Mouse (Mus musculus) neural tube, embryonic 12.5 days (tissue): ENCODE data around the gene Stard13. TPM values are rescaled to one million over a fixed set of nuclear protein-coding genes. Genes with fewer than 3 reads are reported as not detected.

Experiments
- ATAC-seq: fragments of 200-750 bp; cut with Nextera tagmentation; 2 replicates; pipeline ENCODE4 v1.8.0; 2017; ENCODE audit warnings: low read depth, mild to moderate bottlenecking, moderate TSS enrichment, moderate library complexity; ENCODE audit not compliant: low FRiP score
- H3K27ac ChIP-seq: fragments of 300-500 bp; sonication (generic); 2 replicates; pipeline ENCODE4 v1.5.1; 2016
- H3K27me3 ChIP-seq: fragments of 300-500 bp; sonication (generic); replicated peaks from 2 replicates; pipeline ENCODE4 v1.6.1; 2016; ENCODE audit warnings: mild to moderate bottlenecking
- H3K36me3 ChIP-seq: fragments of 300-500 bp; sonication (generic); 2 replicates; pipeline ENCODE4 v1.6.1; 2016; ENCODE audit warnings: mild to moderate bottlenecking
- H3K4me1 ChIP-seq: fragments of 300-500 bp; sonication (generic); 2 replicates; pipeline ENCODE4 v1.6.1; 2016
- H3K4me2 ChIP-seq: fragments of 300-500 bp; sonication (generic); replicated peaks from 2 replicates; pipeline ENCODE4 v1.6.1; 2016; ENCODE audit warnings: mild to moderate bottlenecking
- H3K4me3 ChIP-seq: fragments of 300-500 bp; sonication (generic); 2 replicates; pipeline ENCODE4 v1.5.1; 2016
- H3K9ac ChIP-seq: fragments of 300-500 bp; sonication (generic); 2 replicates; pipeline ENCODE4 v1.6.1; 2016; ENCODE audit warnings: mild to moderate bottlenecking
- H3K9me3 ChIP-seq: fragments of 300-500 bp; sonication (generic); 2 replicates; pipeline ENCODE4 v1.6.1; 2016; ENCODE audit warnings: mild to moderate bottlenecking
- WGBS: fragments of 180-500 bp; shearing (Covaris S2); methylation state at CpG from one replicate; pipeline ENCODE4 v1.1.7; 2016; 5-methylcytosine and 5-hydroxymethylcytosine counted together
- polyA plus RNA-seq: library from polyadenylated mRNA; unstranded; fragments of >200 nt; fragmentation: Nextera tagmentation; extraction: Ambion mirVana; gene quantifications from 2 replicates; pipeline ENCODE4 v1.2.1, GENCODE M21; 2016

The Stard13 gene
- polyA plus RNA-seq, 1 experiment from 2014 or later = 11.2 TPM

- peak; percentile 95 for ATAC-seq
Measured at GRCm38 (mm10) chr5:151189789-151190378, 43.8 kb downstream of the Stard13 start.

DNA sequence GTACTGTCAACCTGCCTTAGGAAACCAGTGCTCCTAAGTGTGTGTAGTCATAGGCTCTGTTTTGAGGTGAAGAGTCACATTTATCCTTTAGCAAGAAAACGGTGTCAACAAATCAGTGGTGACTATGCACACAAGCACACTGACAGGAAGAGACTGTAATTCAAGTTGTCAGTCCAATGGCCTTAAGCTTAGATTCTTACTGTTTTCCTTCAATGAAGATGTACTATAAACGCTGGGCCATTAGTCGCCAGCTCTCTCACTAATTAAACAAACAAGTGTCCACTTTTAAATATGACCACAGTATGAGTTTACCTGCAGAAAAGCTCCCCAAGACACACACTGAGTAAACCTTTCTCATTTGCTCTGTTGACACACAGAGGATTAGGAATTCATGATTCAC is 44.3 kb downstream of the Stard13 start:
- H3K4me1 ChIP-seq = no peaks in the 10 kb centered on the region; the same call in 1 of the 2 replicates
- peak overlapping the region; percentile 48 for H3K4me3 ChIP-seq
- ATAC-seq = no peak
- no peaks in the 10 kb centered on the region for H3K27me3 ChIP-seq
- no peaks in the 10 kb centered on the region for H3K9me3 ChIP-seq
- no peaks in the 10 kb centered on the region for H3K36me3 ChIP-seq
- no peak overlapping the region for H3K27ac ChIP-seq
- H3K4me2 ChIP-seq = peak overlapping the region; percentile 74
- no peak overlapping the region for H3K9ac ChIP-seq
- 40% methylated on average over 3 of the region's 3 CpGs for WGBS

More at GRCm38 (mm10) chr5:151189789-151190378, 43.8 kb downstream of the Stard13 start:
- Histone ChIP-seq H3K4me2 (peak overlapping the region; percentile 74), H3K36me3 (no peaks in the 10 kb centered on the region), H3K4me1 (no peaks in the 10 kb centered on the region; the same call in 1 of the 2 replicates), H3K27ac (no peak overlapping the region), H3K27me3 (no peaks in the 10 kb centered on the region), H3K9me3 (no peaks in the 10 kb centered on the region), H3K4me3 (peak overlapping the region; percentile 48), H3K9ac (peak overlapping the region; percentile 41)
- 3% methylated on average over 27 of the region's 27 CpGs for WGBS

DNA sequence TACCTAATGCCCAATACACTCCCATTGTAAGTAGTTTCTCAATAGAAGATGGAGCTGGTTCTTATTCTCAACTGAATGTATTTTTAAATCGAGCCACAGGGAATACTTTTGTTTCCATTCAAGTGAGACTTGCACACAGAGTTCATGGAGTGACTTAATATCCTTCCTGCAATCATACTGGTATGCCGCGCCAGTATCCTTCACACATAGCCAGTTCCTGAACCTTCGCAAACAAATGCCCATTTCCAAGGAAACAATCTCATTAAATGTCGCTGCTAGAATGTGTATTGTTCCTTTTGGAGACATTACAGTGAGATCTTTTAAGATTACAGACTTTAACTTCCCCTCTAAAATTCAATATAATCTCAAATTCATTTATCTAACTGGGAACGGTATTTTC is 45.0 kb downstream of the Stard13 start:
- Histone ChIP-seq H3K27ac (no peak overlapping the region), H3K4me2 (no peak overlapping the region), H3K9ac (no peak overlapping the region), H3K27me3 (no peaks in the 10 kb centered on the region), H3K36me3 (no peaks in the 10 kb centered on the region), H3K4me3 (no peak overlapping the region), H3K9me3 (no peaks in the 10 kb centered on the region), H3K4me1 (no peaks in the 10 kb centered on the region; the same call in 1 of the 2 replicates)
- ATAC-seq = no peak
- WGBS = 84% methylated on average over 6 of the region's 6 CpGs

- Histone ChIP-seq H3K27ac (no peak overlapping the region), H3K9ac (no peak overlapping the region), H3K9me3 (no peaks in the 10 kb centered on the region), H3K4me1 (no peaks in the 10 kb centered on the region; the same call in 1 of the 2 replicates), H3K36me3 (no peaks in the 10 kb centered on the region), H3K27me3 (no peaks in the 10 kb centered on the region), H3K4me2 (no peak overlapping the region), H3K4me3 (no peak overlapping the region)
- WGBS = 82% methylated on average over 11 of the region's 11 CpGs
- no peak for ATAC-seq
Measured at GRCm38 (mm10) chr5:151187336-151187735, 46.3 kb downstream of the Stard13 start.

DNA sequence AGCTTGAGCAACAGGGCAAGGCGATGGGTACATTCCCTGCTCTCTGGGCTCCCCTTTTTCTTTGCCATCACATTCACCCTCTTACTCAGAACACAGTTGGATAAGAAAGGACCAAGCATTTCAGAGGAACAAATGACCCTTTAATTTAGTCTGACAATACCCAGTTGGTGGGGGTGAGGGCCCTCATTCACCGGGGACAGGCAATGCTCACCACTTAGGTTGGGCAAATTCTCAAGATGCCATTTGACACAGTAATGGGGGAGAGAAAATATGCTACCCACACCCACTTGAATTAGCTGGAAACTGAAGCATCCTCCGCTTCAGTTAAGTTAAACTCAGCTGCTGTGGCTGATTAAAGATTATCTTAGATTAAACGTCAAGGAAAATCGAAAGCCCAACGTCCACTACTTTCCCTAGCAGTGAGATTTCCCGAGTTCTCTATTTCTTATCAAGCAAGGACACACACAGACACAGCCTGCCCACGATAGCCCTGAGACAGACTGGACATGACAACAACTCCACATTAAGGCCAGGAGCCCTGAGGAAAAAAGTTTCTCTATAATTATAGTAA is 48.3 kb downstream of the Stard13 start:
- no peaks in the 10 kb centered on the region for H3K27me3 ChIP-seq
- ATAC-seq = no peak
- H3K36me3 ChIP-seq = no peaks in the 10 kb centered on the region
- no peaks in the 10 kb centered on the region for H3K9me3 ChIP-seq
- H3K4me1 ChIP-seq = no peaks in the 10 kb centered on the region; the same call in 1 of the 2 replicates
- no peak overlapping the region for H3K27ac ChIP-seq
- no peak overlapping the region for H3K4me2 ChIP-seq
- 75% methylated on average over 8 of the region's 8 CpGs for WGBS
- H3K9ac ChIP-seq = no peak overlapping the region
- H3K4me3 ChIP-seq = no peak overlapping the region

- H3K4me3 ChIP-seq = no peak overlapping the region
- H3K36me3 ChIP-seq = no peaks in the 10 kb centered on the region
- no peaks in the 10 kb centered on the region for H3K27me3 ChIP-seq
- no peaks in the 10 kb centered on the region for H3K9me3 ChIP-seq
- no peak for ATAC-seq
- WGBS = 91% methylated on average over 11 of the region's 11 CpGs
- no peak overlapping the region for H3K9ac ChIP-seq
- H3K4me1 ChIP-seq = no peaks in the 10 kb centered on the region
- no peak overlapping the region for H3K27ac ChIP-seq
- no peak overlapping the region for H3K4me2 ChIP-seq
Measured at GRCm38 (mm10) chr5:151183656-151184240, 49.9 kb downstream of the Stard13 start.

DNA sequence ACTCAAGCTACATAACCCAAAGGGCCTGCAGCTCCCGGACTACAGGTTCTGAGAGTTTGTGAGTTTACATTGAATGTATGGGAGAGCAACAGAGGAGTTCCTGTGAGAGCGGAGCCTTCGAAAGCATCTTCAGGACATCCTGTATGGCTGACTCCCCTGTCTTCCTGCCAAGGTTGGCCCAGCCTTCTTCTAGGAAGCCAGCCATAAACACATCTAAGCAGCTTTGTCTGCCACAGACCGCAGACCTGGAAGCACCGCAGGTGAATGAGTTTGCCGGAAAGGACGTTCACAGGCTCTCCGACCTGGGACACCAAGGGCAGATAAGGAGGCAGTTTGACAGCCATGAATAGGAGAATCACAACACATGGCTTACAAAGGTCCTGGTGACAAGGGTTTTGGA is 52.3 kb downstream of the Stard13 start:
- Histone ChIP-seq H3K27ac (no peak overlapping the region), H3K9me3 (no peaks in the 10 kb centered on the region), H3K4me3 (no peak overlapping the region), H3K9ac (no peak overlapping the region), H3K27me3 (no peaks in the 10 kb centered on the region), H3K4me1 (no peaks in the 10 kb centered on the region), H3K36me3 (no peaks in the 10 kb centered on the region), H3K4me2 (no peak overlapping the region)
- 95% methylated on average over 8 of the region's 8 CpGs for WGBS
- ATAC-seq = no peak

DNA sequence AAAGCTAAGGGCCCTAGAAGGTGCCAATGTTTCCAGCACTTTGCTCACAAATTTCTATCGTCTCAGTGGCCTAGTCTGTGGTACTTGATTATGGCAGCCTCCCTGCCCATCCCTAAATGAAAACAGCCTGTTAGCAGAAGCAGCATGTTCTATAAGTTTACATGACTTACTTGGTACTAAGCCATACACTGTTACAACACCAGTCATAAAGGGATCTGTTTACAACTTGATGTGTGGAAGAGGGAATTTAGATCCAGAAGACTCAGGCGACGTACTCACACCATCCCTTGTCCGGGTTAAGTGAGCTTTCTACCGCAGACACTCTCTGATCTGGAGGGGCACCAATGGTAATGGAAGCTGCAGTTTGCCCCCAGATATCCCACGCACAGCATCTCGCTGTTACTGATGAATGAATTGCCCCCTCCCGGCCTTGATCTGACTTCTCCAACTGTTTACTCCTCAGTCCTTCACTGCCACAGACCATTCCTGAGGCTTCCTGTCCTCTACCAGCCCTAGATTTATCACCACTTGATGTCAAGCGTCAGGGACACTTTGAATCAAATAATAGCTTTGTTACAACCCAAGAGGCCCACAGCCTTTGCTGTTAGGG is 53.4 kb downstream of the Stard13 start:
- no peak overlapping the region for H3K9ac ChIP-seq
- H3K27me3 ChIP-seq = no peaks in the 10 kb centered on the region
- ATAC-seq = no peak
- no peaks in the 10 kb centered on the region for H3K36me3 ChIP-seq
- H3K27ac ChIP-seq = no peak overlapping the region
- H3K9me3 ChIP-seq = no peaks in the 10 kb centered on the region
- H3K4me2 ChIP-seq = no peak overlapping the region
- no peak overlapping the region for H3K4me3 ChIP-seq
- no peaks in the 10 kb centered on the region for H3K4me1 ChIP-seq
- WGBS = 70% methylated on average over 9 of the region's 9 CpGs

DNA sequence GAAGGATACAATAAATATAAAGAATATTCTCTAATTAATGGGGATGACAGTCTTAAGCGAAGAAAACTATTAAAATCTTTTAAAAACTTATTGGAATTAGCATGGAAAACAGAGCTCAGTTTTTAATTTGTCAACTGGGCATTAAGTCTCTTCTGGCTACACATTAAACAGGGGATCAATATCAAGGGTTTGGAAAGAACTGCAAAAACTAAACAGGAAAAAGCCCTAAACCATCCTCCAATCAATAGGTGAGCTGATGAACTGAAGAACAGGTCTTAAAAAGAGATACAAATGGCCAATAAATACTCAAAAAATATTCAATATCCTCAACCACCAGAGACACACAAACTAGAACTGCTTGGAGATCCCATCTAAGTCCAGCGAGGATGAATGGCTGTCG is 56.5 kb downstream of the Stard13 start:
- H3K4me1 ChIP-seq = no peaks in the 10 kb centered on the region
- H3K4me3 ChIP-seq = no peak overlapping the region
- 87% methylated on average over 3 of the region's 3 CpGs for WGBS
- H3K4me2 ChIP-seq = no peak overlapping the region
- no peak overlapping the region for H3K27ac ChIP-seq
- no peak overlapping the region for H3K9ac ChIP-seq
- H3K9me3 ChIP-seq = no peaks in the 10 kb centered on the region
- H3K36me3 ChIP-seq = no peaks in the 10 kb centered on the region
- ATAC-seq = no peak
- no peaks in the 10 kb centered on the region for H3K27me3 ChIP-seq

GRCm38 (mm10) chr5:151175897-151176313 is 57.7 kb downstream of the Stard13 start:
- WGBS = 72% methylated on average over 4 of the region's 4 CpGs
- Histone ChIP-seq H3K36me3 (no peaks in the 10 kb centered on the region), H3K27me3 (no peaks in the 10 kb centered on the region), H3K9ac (no peak overlapping the region), H3K27ac (no peak overlapping the region), H3K4me3 (no peak overlapping the region), H3K4me1 (no peaks in the 10 kb centered on the region), H3K4me2 (no peak overlapping the region), H3K9me3 (no peaks in the 10 kb centered on the region)
- ATAC-seq = no peak

- 79% methylated on average over 7 of the region's 7 CpGs for WGBS
- no peak for ATAC-seq
- Histone ChIP-seq H3K36me3 (no peaks in the 10 kb centered on the region), H3K27me3 (no peaks in the 10 kb centered on the region), H3K4me2 (no peak overlapping the region), H3K4me3 (no peak overlapping the region), H3K9me3 (no peaks in the 10 kb centered on the region), H3K4me1 (no peaks in the 10 kb centered on the region), H3K9ac (no peak overlapping the region), H3K27ac (no peak overlapping the region)
Measured at GRCm38 (mm10) chr5:151174485-151175460, 58.9 kb downstream of the Stard13 start.

DNA sequence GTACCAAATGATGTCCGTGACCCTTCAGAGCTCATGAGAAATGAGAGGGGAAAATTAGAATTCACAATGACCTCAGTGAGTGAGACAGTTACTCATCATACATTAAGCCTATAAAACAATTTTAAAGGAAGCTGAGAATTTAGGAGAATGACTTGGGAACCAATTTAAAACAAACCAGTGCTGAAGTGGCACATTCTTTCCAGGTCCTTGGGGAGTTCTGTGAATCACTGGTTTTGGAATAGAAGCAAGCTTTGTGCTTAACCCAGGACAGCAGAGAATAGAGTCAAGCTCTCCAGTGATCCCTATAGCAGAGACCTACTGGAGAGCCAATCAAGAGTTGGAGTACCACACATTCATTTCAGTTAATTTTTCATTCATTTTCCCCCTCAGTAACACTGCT is 59.9 kb downstream of the Stard13 start:
- no peaks in the 10 kb centered on the region for H3K9me3 ChIP-seq
- H3K27me3 ChIP-seq = no peaks in the 10 kb centered on the region
- no peak overlapping the region for H3K4me2 ChIP-seq
- no peak overlapping the region for H3K27ac ChIP-seq
- no peak for ATAC-seq
- H3K4me1 ChIP-seq = no peaks in the 10 kb centered on the region
- no peaks in the 10 kb centered on the region for H3K36me3 ChIP-seq
- 79% methylated on average over 1 of the region's 1 CpGs for WGBS
- no peak overlapping the region; the same call in 1 of the 2 replicates for H3K4me3 ChIP-seq
- H3K9ac ChIP-seq = no peak overlapping the region
